Mouse (Mus musculus) myocyte (in vitro differentiated cells): ENCODE measurements around the gene Lrrc27.

Source experiments
- CEBPB ChIP-seq: IDR thresholded peaks from 2 replicates; pipeline ENCODE4 v1.6.1; 2011; ENCODE audit warnings: mild to moderate bottlenecking, moderate library complexity; ENCODE audit not compliant: poor library complexity, insufficient read depth, severe bottlenecking
- E2F4 ChIP-seq: IDR thresholded peaks from one replicate; pipeline ENCODE4 v1.6.1; 2011; ENCODE audit warnings: mild to moderate bottlenecking, control low read depth, moderate library complexity; ENCODE audit not compliant: insufficient read depth
- MAX ChIP-seq: IDR thresholded peaks from one replicate; pipeline ENCODE4 v1.6.1; 2011; ENCODE audit warnings: low read depth, mild to moderate bottlenecking, control low read depth
- MYOD1 ChIP-seq, 3 experiments: IDR thresholded peaks; one replicate each; pipeline ENCODE4 v1.6.1; 2011; ENCODE audit warnings: control low read depth in 2 of 3, low read depth in 2 of 3, mild to moderate bottlenecking in 2 of 3, moderate library complexity in 1 of 3; ENCODE audit not compliant: insufficient read length in 2 of 3, control insufficient read depth in 1 of 3
- MYOG ChIP-seq, 3 experiments: IDR thresholded peaks; one replicate each; pipeline ENCODE4 v1.6.1; 2011; ENCODE audit warnings: control low read depth in 2 of 3, low read depth in 2 of 3, mild to moderate bottlenecking in 2 of 3; ENCODE audit not compliant: insufficient read length in 2 of 3, control insufficient read depth in 1 of 3, insufficient read depth in 1 of 3
- POLR2A ChIP-seq: IDR thresholded peaks from one replicate; pipeline ENCODE4 v1.6.1; 2011; ENCODE audit warnings: low read depth, mild to moderate bottlenecking, control low read depth, moderate library complexity; ENCODE audit not compliant: insufficient read length
- POLR2AphosphoS2 ChIP-seq: IDR thresholded peaks from one replicate; pipeline ENCODE4 v1.6.1; 2011; ENCODE audit warnings: low read depth, control low read depth; ENCODE audit not compliant: insufficient read length
- REST ChIP-seq: IDR thresholded peaks from one replicate; pipeline ENCODE4 v1.6.1; 2011; ENCODE audit warnings: mild to moderate bottlenecking, control low read depth, moderate library complexity; ENCODE audit not compliant: insufficient read depth, insufficient read length
- SRF ChIP-seq: IDR thresholded peaks from one replicate; pipeline ENCODE4 v1.6.1; 2011; ENCODE audit warnings: low read depth; ENCODE audit not compliant: control insufficient read depth, insufficient read length
- TCF12 ChIP-seq: IDR thresholded peaks from one replicate; pipeline ENCODE4 v1.6.1; 2011; ENCODE audit warnings: mild to moderate bottlenecking, control low read depth; ENCODE audit not compliant: poor library complexity, insufficient read depth, severe bottlenecking
- TCF3 ChIP-seq: IDR thresholded peaks from one replicate; pipeline ENCODE4 v1.6.1; 2011; ENCODE audit warnings: low read depth, control low read depth; ENCODE audit not compliant: insufficient read length
- USF1 ChIP-seq: IDR thresholded peaks from one replicate; pipeline ENCODE4 v1.6.1; 2011; ENCODE audit warnings: low read depth, mild to moderate bottlenecking, control low read depth, moderate library complexity

- no peak for TF ChIP-seq USF1
- no peak for TF ChIP-seq POLR2A
- TF ChIP-seq MYOG (IDR thresholded peaks at IDR 0.05; ENCODE audit: control insufficient read depth in 1 of 3, insufficient read depth in 1 of 3, insufficient read length in 2 of 3, low read depth in 2 of 3), result no peak
- no peak for TF ChIP-seq MAX
- no peak for TF ChIP-seq TCF12
- TF ChIP-seq E2F4, result no peak
- TF ChIP-seq POLR2AphosphoS2, result no peak
- TF ChIP-seq REST, result no peak
- TF ChIP-seq CEBPB, result no peak
- no peak for TF ChIP-seq TCF3
- no peak for TF ChIP-seq SRF
- no peak for TF ChIP-seq MYOD1 (IDR thresholded peaks at IDR 0.05; ENCODE audit: control insufficient read depth in 1 of 3, insufficient read length in 2 of 3, low read depth in 2 of 3)
Observed at GRCm38 (mm10) chr7:139211761-139212160, 1.0 kb upstream of the Lrrc27 start.
